Mouse (Mus musculus) stomach, embryonic 16.5 days (tissue): ENCODE results near the gene Mpped2. TPM values are rescaled to one million over a fixed set of nuclear protein-coding genes. Genes with fewer than 3 reads are reported as not detected.

Experiments used
- ATAC-seq: fragments of 200-750 bp; cut with Nextera tagmentation; 2 replicates; pipeline ENCODE4 v1.8.0; 2017; ENCODE audit warnings: moderate number of reproducible peaks, moderate TSS enrichment; ENCODE audit not compliant: insufficient read depth, low FRiP score
- H3K27ac ChIP-seq: fragments of 300-500 bp; sonication (generic); 2 replicates; pipeline ENCODE4 v1.5.1; 2014; ENCODE audit warnings: low read length
- H3K27me3 ChIP-seq: fragments of 300-500 bp; sonication (generic); 2 replicates; pipeline ENCODE4 v1.6.1; 2014; ENCODE audit warnings: low read length, control low read depth, mixed read lengths; ENCODE audit not compliant: control insufficient read depth, insufficient read depth
- H3K36me3 ChIP-seq: fragments of 300-500 bp; sonication (generic); 2 replicates; pipeline ENCODE4 v1.6.1; 2014; ENCODE audit warnings: low read length; ENCODE audit not compliant: control insufficient read depth, insufficient read depth
- H3K4me1 ChIP-seq: fragments of 300-500 bp; sonication (generic); 2 replicates; pipeline ENCODE4 v1.6.1; 2014; ENCODE audit warnings: low read length, control low read depth, mixed read lengths; ENCODE audit not compliant: control insufficient read depth, insufficient read depth
- H3K4me2 ChIP-seq: fragments of 300-500 bp; sonication (generic); 2 replicates; pipeline ENCODE4 v1.6.1; 2014; ENCODE audit warnings: low read depth, low read length, mixed read lengths
- H3K4me3 ChIP-seq: fragments of 300-500 bp; sonication (generic); replicated peaks from 2 replicates; pipeline ENCODE4 v1.5.1; 2014; ENCODE audit warnings: mild to moderate bottlenecking, low read length
- H3K9ac ChIP-seq: fragments of 300-500 bp; sonication (generic); 2 replicates; pipeline ENCODE4 v1.6.1; 2014; ENCODE audit warnings: low read length
- H3K9me3 ChIP-seq: fragments of 300-500 bp; sonication (generic); replicated peaks from 2 replicates; pipeline ENCODE4 v1.6.1; 2016; ENCODE audit warnings: low read length, control low read depth; ENCODE audit not compliant: control insufficient read depth
- WGBS: fragments of 180-500 bp; shearing (Covaris S2); extraction: QIAGEN DNeasy Blood & Tissue Kit; methylation state at CpG from one replicate; pipeline ENCODE4 v1.1.7; 2014; 5-methylcytosine and 5-hydroxymethylcytosine counted together
- polyA plus RNA-seq: library from polyadenylated mRNA; unstranded; fragments of >200 nt; fragmentation: Nextera tagmentation; extraction: Ambion mirVana; gene quantifications from 2 replicates; pipeline ENCODE4 v1.2.1, GENCODE M21; 2015

Gene Mpped2
- polyA plus RNA-seq, 1 experiment from 2014 or later: 14.5 TPM

DNA sequence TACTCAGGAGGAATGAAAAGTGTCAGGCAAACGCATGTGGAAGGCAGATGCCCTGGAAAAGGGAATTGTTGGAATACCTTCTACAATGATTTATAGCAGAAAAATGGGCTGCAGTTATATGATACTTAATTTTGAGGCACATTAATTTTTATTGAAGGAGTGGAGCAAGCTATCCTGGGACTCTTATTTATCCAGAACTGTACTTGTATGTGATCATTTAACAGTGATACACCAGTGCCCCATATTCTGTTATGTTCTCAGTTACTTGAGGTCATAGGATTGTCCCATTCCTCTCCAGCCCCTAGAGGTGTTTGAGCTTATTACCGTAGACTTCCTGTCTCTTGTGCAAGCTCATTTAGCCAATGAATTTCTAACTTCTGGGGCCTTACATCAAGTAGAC is 82.9 kb downstream of the Mpped2 start:
- Histone ChIP-seq H3K4me1 (no peaks in the 10 kb centered on the region), H3K4me2 (no peak overlapping the region), H3K4me3 (no peak overlapping the region), H3K9me3 (no peaks in the 10 kb centered on the region), H3K36me3 (no peaks in the 10 kb centered on the region), H3K9ac (no peak overlapping the region), H3K27me3 (no peaks in the 10 kb centered on the region), H3K27ac (no peak overlapping the region)
- ATAC-seq: no peak
- 82% methylated on average over 2 of the region's 2 CpGs for WGBS

DNA sequence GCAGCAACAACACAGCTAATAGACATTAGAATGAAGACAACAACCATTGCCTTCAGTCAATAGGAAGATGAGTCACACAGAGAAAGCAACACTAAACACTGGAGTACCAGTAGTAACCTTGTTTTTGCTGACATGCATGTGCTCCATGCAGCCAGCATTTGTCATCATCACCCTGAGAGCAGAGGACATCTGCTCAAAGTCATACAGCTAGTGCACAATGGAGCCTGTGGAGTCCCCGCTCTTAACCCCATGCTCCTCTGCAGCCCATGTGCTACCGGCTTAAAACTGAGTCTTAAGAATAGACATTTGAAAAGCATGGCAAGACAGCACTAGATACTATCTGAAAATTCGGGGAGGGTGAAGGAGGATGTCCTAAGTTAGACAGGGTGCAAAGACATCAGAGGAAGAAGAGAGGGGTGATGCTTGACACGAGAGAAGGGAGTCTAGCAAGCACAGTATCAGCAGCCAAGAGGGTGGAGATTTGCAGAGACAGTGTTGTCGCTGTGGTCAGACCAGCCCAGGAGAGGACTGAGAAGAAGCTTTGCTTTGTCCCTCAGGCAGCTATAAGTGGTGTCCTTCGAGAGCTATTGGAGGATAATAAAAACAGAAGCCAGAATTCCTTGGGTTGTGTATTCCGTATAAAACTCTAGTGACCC is 85.9 kb downstream of the Mpped2 start:
- H3K4me1 ChIP-seq: no peaks in the 10 kb centered on the region; the same call in 1 of the 2 replicates
- H3K27ac ChIP-seq: no peak overlapping the region
- WGBS: 81% methylated on average over 7 of the region's 7 CpGs

DNA sequence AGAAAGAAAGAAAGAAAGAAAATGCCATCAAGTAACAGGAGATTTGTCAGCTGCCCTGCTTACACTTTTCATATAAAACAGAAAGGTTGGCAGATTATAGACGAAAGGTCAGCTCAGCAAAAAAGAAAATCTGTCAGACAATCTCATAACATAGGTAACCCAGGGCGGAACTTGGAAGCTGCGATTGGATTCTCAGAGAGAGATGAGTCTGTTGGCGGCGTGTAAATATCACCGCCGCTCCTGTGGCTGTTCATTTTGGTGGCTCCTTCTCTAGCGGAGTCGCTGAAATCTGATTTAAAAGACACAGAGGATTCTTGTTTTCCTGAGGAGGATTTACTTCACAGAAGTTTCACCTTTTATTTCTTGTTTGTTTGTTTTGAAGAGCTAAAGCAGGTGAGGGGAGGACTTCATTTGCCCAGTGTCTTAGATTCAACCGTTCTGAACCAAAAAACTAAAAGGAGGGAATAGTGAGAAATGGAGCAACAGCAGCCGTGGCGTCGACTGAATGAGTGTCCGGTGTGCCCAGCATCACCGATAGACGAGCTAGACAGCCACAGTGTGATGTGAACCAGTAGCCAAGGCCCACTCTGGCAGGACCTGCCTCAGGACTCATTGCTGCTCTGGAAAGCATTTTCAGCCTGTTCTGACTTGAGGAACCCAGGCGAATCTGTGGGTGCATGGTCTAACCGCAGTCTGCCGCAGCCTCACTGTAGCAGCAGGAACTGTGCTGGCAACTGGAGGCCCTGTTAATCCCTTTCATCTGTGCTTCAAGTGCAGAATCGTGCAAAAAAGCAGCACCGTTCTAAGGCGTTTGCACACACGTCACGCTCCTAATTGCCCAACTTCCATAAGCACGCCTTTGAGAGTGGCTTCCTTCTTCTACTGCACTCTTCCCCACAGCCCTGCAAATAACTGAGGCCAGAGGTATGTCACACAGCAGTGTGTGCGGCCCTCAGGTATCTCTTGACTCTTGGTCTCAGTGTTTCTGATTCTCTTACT is 88.4 kb downstream of the Mpped2 start:
- no peak overlapping the region for H3K4me2 ChIP-seq
- no peaks in the 10 kb centered on the region for H3K27me3 ChIP-seq
- no peaks in the 10 kb centered on the region for H3K36me3 ChIP-seq
- peak overlapping the region; percentile 43; the same call in 1 of the 2 replicates for H3K9ac ChIP-seq
- no peak for ATAC-seq
- H3K27ac ChIP-seq: no peak overlapping the region
- H3K4me1 ChIP-seq: no peaks in the 10 kb centered on the region; the same call in 1 of the 2 replicates
- 85% methylated on average over 26 of the region's 26 CpGs for WGBS
- H3K9me3 ChIP-seq: no peaks in the 10 kb centered on the region
- H3K4me3 ChIP-seq: no peak overlapping the region

More for the DNA sequence above, 85.9 kb downstream of the Mpped2 start:
- no peak for ATAC-seq
- no peaks in the 10 kb centered on the region for H3K36me3 ChIP-seq
- H3K4me3 ChIP-seq: no peak overlapping the region
- H3K9ac ChIP-seq: no peak overlapping the region
- H3K27me3 ChIP-seq: no peaks in the 10 kb centered on the region
- no peaks in the 10 kb centered on the region for H3K9me3 ChIP-seq
- no peak overlapping the region for H3K4me2 ChIP-seq

DNA sequence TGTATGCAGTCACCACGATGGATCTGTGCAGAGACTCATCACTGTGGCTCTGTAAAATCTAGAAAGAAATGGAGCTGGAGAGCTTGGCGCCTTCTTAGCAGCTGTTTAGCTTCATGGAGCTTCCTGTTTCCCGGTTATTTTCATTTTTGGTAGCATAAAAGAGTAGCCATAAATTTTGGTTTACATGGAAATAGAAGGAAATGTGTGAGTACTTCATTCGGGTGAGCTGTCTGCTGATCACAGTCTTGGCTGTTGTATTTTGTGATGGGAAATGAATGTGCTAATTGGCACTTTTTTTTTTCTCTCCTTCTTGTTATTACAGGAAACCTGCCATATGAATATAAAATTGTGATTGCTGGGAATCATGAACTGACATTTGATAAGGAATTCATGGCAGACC is 90.2 kb downstream of the Mpped2 start:
- Histone ChIP-seq H3K9ac (no peak overlapping the region), H3K9me3 (no peaks in the 10 kb centered on the region), H3K4me2 (no peak overlapping the region), H3K27ac (no peak overlapping the region), H3K4me3 (no peak overlapping the region), H3K36me3 (no peaks in the 10 kb centered on the region), H3K27me3 (no peaks in the 10 kb centered on the region), H3K4me1 (no peaks in the 10 kb centered on the region; the same call in 1 of the 2 replicates)
- WGBS: 61% methylated on average over 4 of the region's 4 CpGs
- ATAC-seq: no peak

DNA sequence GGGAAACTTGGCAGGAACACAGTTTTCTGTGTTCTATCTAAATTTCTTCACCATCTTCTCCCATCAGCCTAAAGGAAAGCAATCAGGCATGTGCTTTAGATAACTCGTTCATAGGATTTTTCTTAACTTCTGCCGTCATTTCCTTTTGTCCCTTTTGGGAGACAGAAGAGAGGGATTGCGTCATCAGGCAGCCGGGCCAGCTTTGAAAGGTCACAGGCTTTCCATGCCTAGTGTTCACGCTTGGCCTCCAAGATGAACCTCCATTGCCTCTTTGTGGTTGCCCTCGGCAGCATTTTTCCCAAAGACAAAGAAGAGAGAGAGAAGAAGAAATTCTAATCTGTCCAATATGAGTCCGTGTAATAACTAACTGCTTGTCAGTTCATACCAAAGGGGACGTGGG is 95.0 kb downstream of the Mpped2 start:
- Histone ChIP-seq H3K27me3 (no peaks in the 10 kb centered on the region), H3K4me2 (no peak overlapping the region), H3K9ac (no peak overlapping the region), H3K4me3 (no peak overlapping the region), H3K4me1 (peaks cover 22% of the 10 kb centered on the region), H3K9me3 (no peaks in the 10 kb centered on the region), H3K36me3 (no peaks in the 10 kb centered on the region), H3K27ac (no peak overlapping the region)
- no peak for ATAC-seq
- WGBS: 44% methylated on average over 8 of the region's 8 CpGs

DNA sequence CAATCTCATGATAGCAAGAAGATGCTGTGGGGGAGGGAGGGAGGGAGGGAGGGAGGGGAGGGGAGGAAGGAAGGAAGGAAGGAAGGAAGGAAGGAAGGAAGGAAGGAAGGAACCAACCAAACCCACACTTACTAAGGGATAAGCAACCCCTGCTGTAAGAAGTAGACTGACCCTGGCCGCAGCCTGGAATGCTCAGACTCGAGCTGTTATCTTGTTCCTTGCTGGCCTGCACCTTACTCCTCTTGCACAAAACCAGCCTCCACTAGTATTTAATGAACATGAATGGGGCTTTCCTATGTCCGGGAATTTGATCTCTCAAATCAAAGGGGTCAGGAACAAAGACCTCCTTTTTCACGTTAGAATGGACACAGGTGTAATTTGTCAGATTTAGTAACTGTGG is 95.5 kb downstream of the Mpped2 start:
- Histone ChIP-seq H3K9ac (no peak overlapping the region), H3K36me3 (no peaks in the 10 kb centered on the region), H3K27me3 (no peaks in the 10 kb centered on the region), H3K4me1 (peaks cover 22% of the 10 kb centered on the region), H3K9me3 (no peaks in the 10 kb centered on the region), H3K4me3 (no peak overlapping the region), H3K27ac (no peak overlapping the region), H3K4me2 (no peak overlapping the region)
- 43% methylated on average over 4 of the region's 4 CpGs for WGBS
- ATAC-seq: no peak

DNA sequence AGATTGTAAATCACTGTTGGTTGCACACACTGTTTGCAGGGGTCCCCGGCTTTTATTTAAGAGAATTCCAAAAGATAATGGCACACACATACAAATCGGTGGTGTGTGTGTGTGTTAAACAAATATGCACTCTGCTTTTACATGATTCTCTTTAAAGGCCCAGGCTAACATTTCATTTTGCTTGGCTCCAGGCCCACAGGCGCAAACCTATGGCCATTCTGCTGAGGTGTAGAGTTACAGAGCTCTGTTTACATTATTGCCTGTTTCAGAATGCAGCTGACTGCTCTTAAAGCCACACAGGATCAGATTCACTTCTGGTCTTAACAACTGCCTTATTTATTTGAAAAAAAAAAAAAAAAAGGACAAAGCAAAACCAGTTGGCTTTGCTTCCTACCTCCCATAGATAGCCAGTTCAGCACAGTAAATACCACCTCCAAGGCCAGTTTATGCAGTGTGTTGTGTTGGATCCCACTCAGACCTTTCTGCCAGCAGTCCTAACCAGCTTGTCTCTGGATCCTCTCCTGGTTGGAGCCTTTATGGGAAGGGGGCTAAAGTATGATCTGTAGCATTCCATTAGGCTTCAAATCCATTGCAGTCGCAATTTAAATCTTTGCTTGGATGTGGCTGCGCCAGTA is 96.7 kb downstream of the Mpped2 start:
- WGBS: 24% methylated on average over 5 of the region's 5 CpGs
- H3K27ac ChIP-seq: peak overlapping the region; percentile 36; the same call in 1 of the 2 replicates
- ATAC-seq: peak; percentile 69; the same call in 1 of the 2 replicates

DNA sequence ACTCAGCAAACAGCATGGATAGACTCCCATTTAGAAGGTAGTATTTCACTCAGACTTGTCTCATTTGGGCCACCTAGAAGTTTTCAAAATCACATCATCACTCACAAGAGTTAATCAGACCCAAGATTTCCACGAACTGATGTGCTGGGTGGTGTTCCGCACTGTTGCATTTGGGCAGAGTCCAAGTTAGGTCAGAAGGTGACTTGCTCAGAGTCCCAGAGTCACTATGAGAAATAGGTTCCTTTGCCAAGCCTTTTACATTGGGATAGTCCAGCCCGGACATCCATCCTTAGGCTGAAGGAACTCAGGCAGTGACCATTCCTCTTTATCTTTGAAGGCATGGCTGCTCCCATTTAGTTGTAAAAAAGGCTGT is 97.2 kb downstream of the Mpped2 start:
- peak; percentile 47; the same call in 1 of the 2 replicates for ATAC-seq
- Histone ChIP-seq H3K4me1 (peaks cover 22% of the 10 kb centered on the region), H3K4me2 (no peak overlapping the region), H3K9me3 (no peaks in the 10 kb centered on the region), H3K27me3 (no peaks in the 10 kb centered on the region), H3K4me3 (no peak overlapping the region), H3K27ac (peak overlapping the region; percentile 36; the same call in 1 of the 2 replicates), H3K36me3 (no peaks in the 10 kb centered on the region), H3K9ac (no peak overlapping the region)
- 35% methylated on average over 3 of the region's 3 CpGs for WGBS

More for the DNA sequence above, 96.7 kb downstream of the Mpped2 start:
- no peak overlapping the region for H3K9ac ChIP-seq
- no peaks in the 10 kb centered on the region for H3K9me3 ChIP-seq
- peaks cover 22% of the 10 kb centered on the region for H3K4me1 ChIP-seq
- no peaks in the 10 kb centered on the region for H3K36me3 ChIP-seq
- H3K4me3 ChIP-seq: no peak overlapping the region
- H3K4me2 ChIP-seq: no peak overlapping the region
- no peaks in the 10 kb centered on the region for H3K27me3 ChIP-seq
